Mouse (Mus musculus): ENCODE data around the gene Galnt13. TPM values are rescaled to one million over a fixed set of nuclear protein-coding genes. Genes with fewer than 3 reads are reported as not detected.
"Not testable (repeated sequence)": the region's sequence is repeated elsewhere in the genome, so short reads cannot be mapped to it uniquely, and the experiment has no call there.

The Galnt13 gene
- total RNA-seq (2021) = not detected
- long read RNA-seq, experiment 1 = 0 reads
- long read RNA-seq, experiment 2 = 0 reads

DNA sequence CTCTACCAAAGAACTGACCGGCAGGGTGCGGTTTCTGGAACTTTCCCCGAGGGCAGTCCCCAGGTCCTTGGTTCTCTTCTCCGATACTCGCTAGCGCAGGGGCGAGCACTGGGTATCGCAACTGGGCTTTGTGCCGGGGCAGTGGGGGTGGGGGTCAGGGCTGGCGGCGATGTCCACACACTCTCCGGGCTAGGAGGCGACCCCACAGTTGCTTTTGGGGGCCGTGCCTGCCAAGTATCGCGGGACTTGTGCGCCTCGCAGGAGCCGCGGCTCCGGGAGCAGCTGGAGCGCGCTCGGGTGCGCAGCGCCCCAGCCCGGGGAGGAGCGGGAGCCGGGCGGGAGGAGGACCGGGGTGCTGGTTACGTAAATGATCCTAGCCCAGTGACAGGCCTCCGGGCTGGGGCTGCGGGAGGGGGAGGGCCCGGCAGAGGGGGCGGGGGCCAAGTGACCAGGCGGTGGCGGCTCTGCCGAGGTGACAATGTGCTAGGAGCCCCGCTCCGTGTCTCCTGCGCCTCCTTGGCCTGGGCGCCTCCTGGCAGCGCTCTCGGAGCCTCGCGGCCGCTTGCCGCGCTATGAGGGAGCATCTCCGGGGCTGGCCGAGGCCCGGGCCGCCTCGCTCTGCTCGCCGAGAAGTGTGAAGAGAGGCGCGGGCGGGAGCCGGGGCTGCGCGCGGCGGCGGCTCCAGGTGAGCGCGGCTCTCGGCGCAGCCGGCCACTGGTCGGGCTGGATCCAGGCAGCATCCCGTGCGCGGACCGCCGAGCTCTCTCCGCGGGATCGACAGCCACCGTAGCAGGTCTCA, at the start of gene Galnt13:
Gene Galnt13, plus strand, starts transcription at position 381 of the 799 bp plus-strand sequence.
- DNase-seq (ENCODE audit: low spot score) = no peak

DNA sequence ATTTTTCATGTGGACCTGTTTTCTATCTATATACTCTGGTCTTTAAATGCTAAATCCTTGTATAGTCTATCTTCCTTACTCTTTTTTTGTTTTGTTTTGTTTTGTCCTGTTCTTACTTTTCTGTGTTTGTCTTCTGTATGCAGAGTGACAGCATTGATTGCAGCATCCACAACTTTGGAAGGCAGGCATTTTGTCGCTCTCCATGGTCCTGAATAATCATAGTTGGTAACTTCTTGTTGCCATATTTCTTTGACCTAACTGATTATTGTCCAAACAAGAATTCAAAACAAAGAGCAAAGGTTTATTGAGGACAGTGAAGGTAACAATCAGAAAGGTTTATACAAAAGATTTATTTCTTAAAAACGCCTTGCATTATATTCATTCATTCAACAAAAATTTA, 5.1 kb upstream of the Galnt13 start:
- no peak for DNase-seq (ENCODE audit: low spot score)

DNA sequence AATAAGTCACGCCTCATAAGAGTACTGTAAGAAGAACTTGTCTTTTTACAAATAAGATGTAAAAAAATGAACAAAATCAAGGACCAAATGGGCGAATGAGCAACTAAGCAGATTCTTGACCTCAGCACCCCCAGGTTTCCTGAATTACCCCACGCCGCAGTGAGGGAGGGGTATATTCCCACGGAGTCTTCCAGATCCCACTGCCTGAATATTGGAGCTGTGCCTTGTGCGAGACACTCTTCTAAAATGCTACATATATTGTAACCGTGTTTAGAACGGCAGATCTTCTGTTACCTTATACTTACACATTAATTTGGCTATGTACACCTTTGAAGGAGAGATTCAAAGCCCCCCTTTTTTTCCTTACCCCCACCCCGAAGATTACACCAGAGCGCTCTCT, 737 bp upstream of the Galnt13 start:
- DNase-seq (ENCODE audit: low spot score) = no peak

DNA sequence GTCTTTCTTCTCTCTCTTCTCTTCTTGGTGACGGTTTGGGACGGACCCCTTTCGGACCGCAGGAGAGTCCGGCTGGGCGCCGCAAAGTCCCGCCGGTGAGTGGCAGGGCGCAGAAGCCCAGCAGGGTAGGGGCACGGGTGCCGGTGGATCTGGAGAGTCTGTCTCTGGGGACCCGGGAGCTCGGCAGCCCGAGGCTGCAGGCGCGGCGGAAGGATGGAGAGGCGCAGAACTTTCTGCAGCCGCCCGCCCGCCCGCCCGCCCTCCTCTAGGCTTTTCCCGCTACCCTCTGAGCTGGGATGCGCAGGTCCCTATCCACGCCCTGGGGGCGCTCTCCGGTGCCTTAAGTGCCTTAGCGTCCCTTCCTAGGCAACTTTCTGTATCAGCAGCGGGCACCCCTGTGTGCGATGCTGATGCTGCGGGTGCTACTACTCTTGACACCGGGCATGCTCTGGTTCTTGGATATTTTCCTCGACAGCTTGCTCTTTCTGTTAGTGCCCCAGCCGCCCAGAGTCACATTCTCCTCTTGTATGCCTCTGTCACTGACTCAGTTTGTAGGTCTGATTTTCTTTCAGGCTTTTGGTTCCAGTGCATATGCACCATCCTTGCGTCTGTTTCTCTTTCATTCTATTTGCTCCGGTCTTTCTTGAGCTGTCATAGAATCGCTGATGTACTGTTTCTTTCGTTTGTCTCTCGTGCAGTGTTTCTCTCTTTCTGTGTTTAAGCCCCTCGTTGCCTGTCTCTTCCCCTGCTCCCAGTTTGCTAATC, 801 bp downstream of the Galnt13 start:
- no peak for DNase-seq (ENCODE audit: low spot score)

DNA sequence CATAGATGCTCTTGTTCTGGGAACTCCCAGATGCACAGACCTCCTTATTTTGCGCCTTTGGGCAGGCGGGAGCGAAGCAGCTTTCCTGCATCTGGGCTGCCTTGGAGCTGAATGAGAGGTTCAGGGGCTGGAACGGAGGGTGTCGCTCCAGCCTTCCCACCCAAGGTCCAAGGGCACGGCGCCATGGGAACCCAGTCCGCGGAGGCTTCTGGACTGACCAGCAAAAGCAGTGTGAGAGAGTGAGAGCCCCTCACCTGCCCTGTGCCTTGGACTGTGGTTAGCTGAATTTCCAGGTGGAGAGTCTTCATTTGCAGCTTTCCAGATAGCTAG, 1.3 kb downstream of the Galnt13 start:
- DNase-seq (ENCODE audit: low spot score) = no peak

DNA sequence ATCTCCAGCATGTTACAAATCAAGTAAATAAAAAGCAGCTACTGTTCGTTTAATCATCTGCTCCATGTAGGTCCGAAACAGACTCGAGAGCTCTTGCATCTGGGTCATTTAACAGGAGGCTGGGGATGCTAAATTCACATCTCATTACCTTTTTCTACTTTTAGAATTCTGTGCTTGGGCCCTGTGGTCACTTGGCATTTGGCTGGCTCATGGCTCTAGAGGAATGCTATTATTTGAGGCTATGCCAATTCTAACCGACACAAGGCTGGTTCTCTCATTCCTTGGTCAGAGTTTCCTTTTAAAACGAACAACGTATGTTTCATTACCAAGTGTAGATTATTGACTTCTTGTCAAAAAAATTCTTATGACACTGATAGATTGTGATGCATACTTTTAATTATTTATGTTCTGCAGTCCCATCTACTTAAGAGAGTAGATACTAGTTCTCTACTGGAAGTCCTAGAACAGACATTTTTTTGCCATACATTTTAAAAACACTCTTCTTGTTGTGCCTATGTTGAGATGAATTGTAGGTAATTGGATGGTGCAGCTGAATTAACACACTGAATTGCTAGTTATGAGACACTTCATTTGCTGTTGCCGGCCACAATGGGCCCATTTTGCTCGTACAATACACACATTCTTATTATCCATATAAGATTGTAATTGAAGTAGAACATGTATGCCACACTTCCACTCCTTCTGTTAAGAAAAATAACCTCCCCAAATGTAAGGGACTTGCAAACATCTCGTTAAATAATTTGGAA, 6.8 kb downstream of the Galnt13 start:
- DNase-seq (ENCODE audit: low spot score) = no peak

DNA sequence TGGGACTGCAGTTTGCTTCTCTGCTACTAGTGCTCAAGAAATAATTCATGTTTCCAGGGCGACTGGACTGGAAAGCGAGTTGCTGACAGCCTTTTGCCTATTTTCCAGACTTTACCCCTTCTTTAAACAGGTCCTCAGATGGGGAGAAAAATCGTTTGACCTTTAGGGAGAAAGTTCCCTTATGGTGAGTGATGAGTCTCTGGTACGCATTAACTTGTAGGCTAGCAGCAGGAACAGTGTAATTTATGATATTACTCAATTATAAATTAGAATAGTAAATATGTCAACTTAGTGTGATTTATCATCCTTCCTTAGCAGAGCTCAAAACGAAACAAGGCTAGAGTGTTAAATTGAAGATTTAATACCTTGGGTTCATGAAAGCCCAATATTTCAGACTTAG, 47.3 kb downstream of the Galnt13 start:
- no peak for DNase-seq (ENCODE audit: low spot score)

DNA sequence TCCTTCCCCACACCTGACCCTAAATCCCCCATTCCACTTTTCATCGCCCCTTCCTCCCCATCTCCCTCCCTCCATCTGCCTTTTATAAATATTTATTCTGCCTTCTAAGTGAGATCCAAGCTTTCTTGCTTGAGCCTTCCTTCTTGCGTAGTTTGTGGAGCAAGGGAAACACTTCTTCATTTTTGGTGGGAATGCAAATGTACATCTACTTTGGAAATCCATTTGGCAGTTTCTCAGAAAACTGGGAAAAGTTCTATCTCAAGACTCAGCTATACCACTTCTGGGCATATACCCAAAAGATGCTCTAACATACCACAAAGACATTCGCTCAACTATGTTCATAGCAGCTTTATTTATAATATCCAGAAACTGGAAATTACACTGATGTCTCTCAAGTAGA, 86.9 kb downstream of the Galnt13 start:
- no peak for DNase-seq (ENCODE audit: low spot score)

DNA sequence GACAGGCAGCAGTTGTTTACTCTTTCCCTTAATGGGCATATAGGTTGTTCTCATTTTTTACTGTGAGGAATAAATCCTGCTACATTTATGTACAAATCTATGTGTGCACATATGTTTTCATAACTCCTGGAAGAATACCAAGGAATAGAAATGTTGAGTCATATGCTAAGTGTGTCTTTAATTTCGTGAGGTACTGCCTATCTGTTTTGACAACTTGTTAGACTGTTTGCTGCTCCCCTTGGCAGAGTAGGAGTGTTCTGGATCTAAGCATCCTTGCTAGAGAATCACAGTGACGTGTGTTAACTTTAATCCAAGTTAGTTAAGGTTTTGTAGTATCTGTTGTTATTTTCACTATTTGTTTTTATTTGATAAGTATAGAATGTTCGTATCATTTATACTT, 91.0 kb downstream of the Galnt13 start:
- DNase-seq (ENCODE audit: low spot score) = no peak

DNA sequence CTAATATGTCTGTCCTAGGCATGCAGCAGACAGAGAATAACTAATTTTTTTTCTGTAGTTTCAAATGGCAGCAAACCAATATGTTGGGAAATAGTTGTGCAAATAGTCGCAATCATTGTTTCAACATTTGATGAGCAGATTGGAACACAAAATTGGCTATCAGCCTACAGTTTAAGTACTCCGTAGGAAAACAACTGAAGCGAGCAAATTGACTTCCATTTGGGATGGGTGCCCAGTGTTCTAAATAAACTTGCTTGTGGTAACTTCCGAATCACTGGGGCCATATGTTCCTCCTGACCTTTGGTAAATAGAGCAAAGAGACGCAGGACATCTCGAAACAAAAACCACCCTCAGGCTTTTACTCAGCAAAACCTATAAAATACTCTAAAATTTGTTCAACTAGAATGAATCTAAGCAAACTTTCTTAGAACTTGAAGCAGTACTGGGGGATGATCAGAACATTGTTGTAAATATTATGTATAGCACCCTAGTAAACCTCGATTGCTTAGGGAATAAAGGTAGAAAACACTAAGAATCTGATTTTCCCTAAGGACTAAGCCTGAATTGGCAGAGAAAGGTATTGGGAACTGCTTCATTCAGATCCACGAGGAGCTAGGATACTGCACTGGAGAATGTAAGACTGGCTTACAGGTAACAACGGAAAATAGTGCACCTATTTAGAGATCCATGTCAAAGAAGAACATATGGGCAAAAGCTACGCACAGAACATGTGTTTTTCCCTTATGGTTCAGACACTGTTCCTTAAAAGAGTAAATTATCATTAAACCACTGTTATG, 122.4 kb downstream of the Galnt13 start:
- DNase-seq (ENCODE audit: low spot score) = no peak

DNA sequence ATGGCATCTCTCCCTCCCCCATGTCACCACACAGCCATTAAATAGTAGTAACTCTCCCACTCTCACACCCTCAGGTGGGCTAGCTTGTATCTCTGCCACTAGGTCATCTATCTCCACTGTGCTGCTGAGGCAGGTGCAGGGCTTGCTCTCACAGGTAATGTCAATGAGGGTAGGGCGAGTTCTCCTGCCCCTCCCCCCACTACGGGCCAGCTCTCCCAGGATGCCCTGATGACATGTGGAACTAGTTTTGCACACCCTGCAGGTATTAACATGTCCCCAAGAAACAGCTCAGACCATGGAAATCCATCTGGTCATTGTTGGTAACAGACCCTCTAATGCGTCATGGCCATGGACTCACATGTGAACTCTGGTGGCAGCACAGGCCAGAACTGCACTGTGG, 129.0 kb downstream of the Galnt13 start:
- no peak for DNase-seq (ENCODE audit: low spot score)

DNA sequence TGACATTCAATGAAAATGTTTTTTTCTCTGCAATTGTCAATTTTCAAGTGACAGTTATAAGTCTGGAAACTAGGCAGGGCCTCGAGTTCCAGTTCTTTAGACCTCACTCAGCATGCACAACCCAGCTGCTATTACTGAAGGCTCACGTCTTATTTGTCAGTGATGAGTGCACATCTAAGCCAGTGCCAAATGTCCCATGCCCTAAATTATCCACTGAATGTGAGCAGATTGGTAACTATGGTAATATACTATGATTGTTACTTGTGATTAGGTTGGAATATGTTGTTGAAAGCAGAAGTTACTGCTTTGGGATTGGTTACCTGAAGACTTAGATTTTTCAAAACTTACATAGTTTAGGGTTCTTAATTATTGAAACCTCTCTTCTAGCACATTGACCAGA, 131.1 kb downstream of the Galnt13 start:
- DNase-seq (ENCODE audit: low spot score) = no peak

DNA sequence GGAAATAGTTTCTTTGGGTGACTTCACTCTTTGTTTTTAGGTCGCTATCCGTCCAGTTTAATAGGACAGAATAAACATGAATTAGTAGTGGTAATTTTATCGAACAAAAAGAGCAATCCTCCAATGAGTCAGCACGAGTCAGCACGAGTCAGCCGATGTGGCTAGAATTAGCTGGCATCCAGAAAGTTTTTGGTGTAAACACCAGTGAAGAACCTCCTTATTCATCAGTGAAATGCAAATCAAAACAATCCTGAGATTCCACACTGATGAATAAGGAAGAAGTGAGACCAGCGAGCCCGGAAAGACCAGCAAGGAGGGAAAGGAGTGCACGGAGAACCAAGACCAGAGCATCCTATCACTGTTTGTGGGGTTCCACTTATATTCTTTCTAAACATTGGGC, 131.5 kb downstream of the Galnt13 start:
- DNase-seq (ENCODE audit: low spot score) = no peak

DNA sequence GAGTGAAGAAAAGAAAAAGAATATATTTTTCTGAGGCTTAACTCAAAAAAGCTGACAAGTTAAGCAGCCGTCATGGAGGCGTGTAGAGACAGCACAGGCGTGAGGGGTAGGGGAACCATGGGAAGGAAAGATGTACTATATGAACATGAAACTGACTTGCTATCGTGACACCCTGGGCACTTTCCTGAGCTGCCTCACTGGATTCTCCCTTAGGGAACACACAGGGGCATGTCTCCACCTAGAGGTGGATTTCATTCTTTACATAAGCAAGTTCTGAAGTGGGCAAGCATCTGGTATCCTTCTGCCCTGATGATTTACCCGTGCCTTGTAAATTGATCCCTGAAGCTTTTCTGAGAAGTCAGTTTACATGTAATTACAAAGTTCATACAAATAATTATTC, 277.7 kb downstream of the Galnt13 start:
- DNase-seq (ENCODE audit: low spot score) = not testable (repeated sequence)

DNA sequence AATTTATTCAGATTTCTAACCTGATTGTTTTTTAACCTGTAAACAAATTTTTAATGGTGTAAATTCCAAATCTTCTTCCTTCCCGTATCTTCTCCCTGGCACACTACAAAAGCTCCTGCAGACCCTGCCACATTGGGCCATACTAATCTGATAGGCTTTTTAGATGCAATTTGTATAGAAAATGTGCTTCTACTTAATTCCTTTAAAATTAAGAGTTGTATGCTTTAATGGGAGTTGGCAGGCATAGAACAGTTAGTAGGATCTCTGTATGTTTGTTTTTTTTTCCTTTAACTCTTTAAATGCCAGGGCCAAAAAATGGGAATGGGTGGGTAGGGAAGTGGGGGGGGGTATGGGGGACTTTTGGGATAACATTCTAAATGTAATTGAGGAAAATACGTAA, 315.1 kb downstream of the Galnt13 start:
- DNase-seq (ENCODE audit: low spot score) = no peak

DNA sequence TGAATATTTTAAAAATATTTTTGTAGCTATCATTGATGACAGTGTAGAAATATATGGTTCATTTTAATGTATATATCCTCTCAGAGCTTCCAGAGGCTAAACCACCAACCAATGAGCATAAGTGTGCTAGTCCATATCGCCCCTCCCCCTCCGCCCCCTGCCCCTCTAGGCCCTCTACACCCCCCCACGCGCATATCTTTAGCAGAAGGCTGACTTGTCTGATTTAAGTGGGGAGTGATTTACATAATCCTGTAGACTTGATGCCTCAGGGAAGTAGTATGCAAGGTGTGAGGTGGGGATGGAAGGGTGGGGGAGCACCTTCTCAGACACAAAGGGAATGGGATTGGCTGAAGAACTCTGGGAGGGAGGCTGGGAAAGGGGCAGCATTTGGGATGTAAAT, 323.7 kb downstream of the Galnt13 start:
- no peak for DNase-seq (ENCODE audit: low spot score)

DNA sequence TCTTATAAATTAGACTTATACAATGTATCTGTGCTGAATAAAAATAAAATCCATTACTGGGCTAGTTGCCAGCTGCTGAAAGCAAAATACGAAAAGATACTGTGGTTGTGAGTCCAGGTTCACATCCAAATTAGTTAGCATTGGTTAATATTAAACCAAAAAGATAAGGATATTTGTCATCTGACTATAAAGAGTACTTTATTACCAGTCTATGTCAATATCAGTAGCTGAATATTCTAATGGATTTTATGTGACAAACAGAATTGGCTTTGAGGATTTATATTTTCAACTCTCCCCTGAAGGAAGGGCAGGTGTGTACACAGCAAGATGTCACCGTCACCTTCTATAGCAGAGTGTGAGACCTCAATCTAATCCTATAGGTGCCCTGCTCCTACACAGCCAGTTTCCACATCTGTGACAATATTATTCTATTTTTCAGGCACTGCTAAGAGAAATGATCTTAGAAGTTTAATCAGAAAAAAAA, 342.7 kb downstream of the Galnt13 start:
- DNase-seq (ENCODE audit: low spot score) = no peak

DNA sequence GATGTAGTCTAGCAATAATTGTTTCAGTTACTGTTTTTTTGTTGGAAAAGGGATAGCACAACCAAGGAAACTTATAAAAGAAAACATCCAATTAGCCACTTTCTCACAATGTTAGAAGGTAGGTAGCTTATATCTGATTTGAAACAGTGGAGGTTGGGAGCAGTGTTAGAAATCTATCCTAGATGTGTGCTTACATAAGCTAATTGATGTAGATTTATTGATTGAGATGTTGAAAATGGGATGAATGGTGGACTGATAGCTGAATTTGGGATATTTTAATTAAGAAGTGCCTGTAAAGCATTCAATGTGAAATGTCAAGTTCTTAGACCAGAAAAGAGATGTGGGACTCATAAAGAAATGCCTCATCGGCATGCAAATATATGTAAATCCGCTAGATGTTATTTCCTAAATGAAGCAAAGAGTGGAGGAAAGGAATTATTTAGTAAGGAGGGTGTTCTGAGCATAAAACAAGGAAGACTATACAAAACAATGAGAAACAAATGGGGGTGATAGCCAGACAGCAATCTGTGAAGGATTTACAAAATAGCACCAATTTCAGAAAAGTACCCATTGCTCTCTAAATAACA, 377.6 kb downstream of the Galnt13 start:
- no peak for DNase-seq (ENCODE audit: low spot score)

DNA sequence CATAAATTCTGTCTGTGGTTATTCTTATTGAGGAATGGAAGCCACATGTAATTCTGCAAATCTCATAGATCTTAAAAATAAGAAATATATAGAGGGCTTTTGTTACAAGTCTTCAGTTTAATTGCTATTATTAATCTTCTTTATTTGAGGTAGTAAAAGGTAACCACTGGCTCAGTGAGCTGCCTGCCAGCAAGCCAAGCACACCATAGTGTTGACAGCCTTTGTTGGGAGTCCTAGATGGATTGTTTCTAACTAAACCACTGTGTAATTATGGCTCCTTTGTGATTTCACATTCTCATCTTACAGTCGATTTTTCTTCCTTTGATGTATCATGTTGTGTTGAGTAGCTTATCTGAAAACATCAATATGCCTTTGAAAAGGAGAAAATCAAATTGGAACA, 405.1 kb downstream of the Galnt13 start:
- DNase-seq (ENCODE audit: low spot score) = no peak

DNA sequence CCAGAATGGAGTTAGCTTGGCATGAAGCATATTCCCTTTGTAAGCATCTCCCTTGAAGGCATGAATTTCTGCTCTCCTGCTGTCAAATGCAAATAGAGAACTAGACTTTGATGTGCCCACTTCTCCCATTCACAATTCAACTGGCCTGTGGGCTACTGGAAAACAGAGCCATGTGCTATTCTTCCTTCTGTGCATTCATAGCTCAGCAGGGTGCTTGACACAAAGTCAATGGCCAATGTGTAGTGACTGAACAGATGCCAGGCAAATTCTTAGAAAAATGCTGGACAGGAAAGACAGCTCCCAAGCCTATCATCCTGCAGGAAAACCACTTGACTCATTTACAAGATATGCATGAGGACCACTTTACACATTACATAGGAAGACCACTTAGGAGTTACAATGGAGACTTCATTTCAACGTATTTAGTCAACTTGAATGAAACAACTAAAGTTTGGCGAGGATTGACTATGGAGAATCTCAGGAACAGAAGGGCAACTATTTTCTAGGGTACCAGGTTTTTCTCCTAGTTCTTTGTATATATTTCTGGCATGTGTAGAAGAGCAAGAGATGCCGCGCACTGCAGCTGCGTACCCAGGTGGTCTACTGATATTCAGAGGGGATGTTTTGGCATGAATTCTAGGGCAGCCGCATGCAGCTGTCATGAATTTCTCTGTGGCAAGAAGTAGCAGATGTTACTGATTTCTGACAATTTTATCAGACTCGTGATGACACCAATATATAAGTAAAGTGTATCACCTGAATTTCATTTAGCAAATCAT, 470.4 kb downstream of the Galnt13 start:
- no peak for DNase-seq (ENCODE audit: low spot score)
